In genomic region chr4:141797545-141797944, GRCm38 (mm10) we compare ENCODE assay signal across 37 mouse cellular contexts. TPM values are rescaled to one million over a fixed set of nuclear protein-coding genes. Genes with fewer than 3 reads are reported as not detected.
"Had no signal": no experiment of that assay in that cellular context is flagged by ENCODE, and none has a peak within 500 bp of the region (broad histone marks: within the 10 kb centered on the region; RNA-seq: fewer than 3 reads in every experiment).

No protein-coding gene starts in this region.

- H3K9me3 ChIP-seq: embryonic facial prominence, embryonic 10.5 days; embryonic facial prominence, embryonic 12.5 days; embryonic facial prominence, embryonic 13.5 days; embryonic facial prominence, embryonic 15.5 days; forebrain, embryonic 10.5 days; forebrain, embryonic 12.5 days; forebrain, embryonic 15.5 days had no signal

- H3K4me3 ChIP-seq: embryonic facial prominence, embryonic 10.5 days; embryonic facial prominence, embryonic 12.5 days; embryonic facial prominence, embryonic 13.5 days; embryonic facial prominence, embryonic 15.5 days; erythroblast, embryonic 14.5 days; forebrain, embryonic 10.5 days; forebrain, embryonic 12.5 days; forebrain, embryonic 13.5 days; forebrain, embryonic 15.5 days; gastrocnemius, adult 2 months; heart, adult 2 months had no signal

- H3K4me2 ChIP-seq: embryonic facial prominence, embryonic 12.5 days; embryonic facial prominence, embryonic 13.5 days; embryonic facial prominence, embryonic 15.5 days; forebrain, embryonic 12.5 days; forebrain, embryonic 13.5 days; forebrain, embryonic 15.5 days had no signal

- H3K27ac ChIP-seq: embryonic facial prominence, embryonic 10.5 days; embryonic facial prominence, embryonic 12.5 days; embryonic facial prominence, embryonic 13.5 days; embryonic facial prominence, embryonic 15.5 days; forebrain, embryonic 10.5 days; forebrain, embryonic 12.5 days; forebrain, embryonic 13.5 days; forebrain, embryonic 15.5 days; gastrocnemius, adult 2 months; heart, adult 2 months had no signal

- H3K27me3 ChIP-seq: embryonic facial prominence, embryonic 12.5 days; embryonic facial prominence, embryonic 13.5 days; embryonic facial prominence, embryonic 15.5 days; forebrain, embryonic 12.5 days; forebrain, embryonic 13.5 days; forebrain, embryonic 15.5 days had no signal

- H3K9ac ChIP-seq: embryonic facial prominence, embryonic 12.5 days; embryonic facial prominence, embryonic 13.5 days; embryonic facial prominence, embryonic 15.5 days; forebrain, embryonic 12.5 days; forebrain, embryonic 13.5 days; forebrain, embryonic 15.5 days; forebrain, postnatal 0 days had no signal

- DNase-seq: cerebellum, adult 9-10 months; cerebellum, adult 9-11 months; cerebellum, postnatal 10 days; cerebellum, postnatal 14 days; cerebellum, postnatal 25 days; cerebellum, postnatal 36 days; embryo, embryonic 11 days; forebrain, postnatal 0 days; gastrocnemius, adult 2 months; gastrocnemius, postnatal 10 days; gastrocnemius, postnatal 14 days; gastrocnemius, postnatal 25 days; gastrocnemius, postnatal 36 days; heart, adult 18-20 months; heart, adult 2 months had no signal

RNA-seq across cellular contexts. Expression of gene Cela2a, which starts 28.4 kb away (rescaled TPM):
- total RNA-seq: common myeloid progenitor, adult 5-6 weeks; forebrain, postnatal 0 days; gastrocnemius, adult 2 months; gastrocnemius, adult 8-10 months; gastrocnemius, postnatal 10 days; gastrocnemius, postnatal 14 days; gastrocnemius, postnatal 25 days; gastrocnemius, postnatal 36 days; gastrocnemius, postnatal 4 days; granulocyte monocyte progenitor cell, adult 5-6 weeks; heart, adult 18-20 months; heart, adult 2 months had no signal
- polyA plus RNA-seq: embryonic facial prominence, embryonic 10.5 days; embryonic facial prominence, embryonic 11.5 days; embryonic facial prominence, embryonic 12.5 days; embryonic facial prominence, embryonic 13.5 days; embryonic facial prominence, embryonic 14.5 days; embryonic facial prominence, embryonic 15.5 days; erythroblast, embryonic 14.5 days; forebrain, embryonic 10.5 days; forebrain, embryonic 11.5 days; forebrain, embryonic 12.5 days; forebrain, embryonic 14.5 days; forebrain, embryonic 15.5 days; forebrain, embryonic 16.5 days had no signal

RNA-seq across cellular contexts. Expression of gene Ctrc, which starts 48.6 kb away (rescaled TPM):
- total RNA-seq: common myeloid progenitor, adult 5-6 weeks; forebrain, postnatal 0 days; gastrocnemius, adult 18-20 months; gastrocnemius, adult 2 months; gastrocnemius, adult 8-10 months; gastrocnemius, postnatal 10 days; gastrocnemius, postnatal 14 days; gastrocnemius, postnatal 25 days; gastrocnemius, postnatal 36 days; gastrocnemius, postnatal 4 days; granulocyte monocyte progenitor cell, adult 5-6 weeks; heart, adult 18-20 months; heart, adult 2 months; heart, adult 8-10 months had no signal
- polyA plus RNA-seq: cortical plate, adult 2 months; embryonic facial prominence, embryonic 10.5 days; embryonic facial prominence, embryonic 11.5 days; embryonic facial prominence, embryonic 12.5 days; embryonic facial prominence, embryonic 13.5 days; embryonic facial prominence, embryonic 14.5 days; embryonic facial prominence, embryonic 15.5 days; erythroblast, embryonic 14.5 days; forebrain, embryonic 10.5 days; forebrain, embryonic 11.5 days; forebrain, embryonic 12.5 days; forebrain, embryonic 13.5 days; forebrain, embryonic 14.5 days; forebrain, embryonic 15.5 days; forebrain, embryonic 16.5 days; forebrain, postnatal 0 days; frontal cortex, adult 2 months; heart, adult 2 months had no signal

RNA-seq across cellular contexts. Expression of gene Agmat, which starts 51.1 kb away (rescaled TPM):
- total RNA-seq: common myeloid progenitor, adult 5-6 weeks; forebrain, postnatal 0 days; gastrocnemius, adult 18-20 months; gastrocnemius, adult 2 months; gastrocnemius, adult 8-10 months; granulocyte monocyte progenitor cell, adult 5-6 weeks had no signal
- polyA plus RNA-seq: embryonic facial prominence, embryonic 10.5 days; embryonic facial prominence, embryonic 11.5 days; embryonic facial prominence, embryonic 12.5 days; embryonic facial prominence, embryonic 13.5 days; forebrain, embryonic 10.5 days; forebrain, embryonic 11.5 days; forebrain, embryonic 12.5 days; forebrain, embryonic 13.5 days; forebrain, embryonic 14.5 days; forebrain, embryonic 15.5 days; forebrain, embryonic 16.5 days; forebrain, postnatal 0 days had no signal
